Mouse (Mus musculus) embryonic facial prominence, embryonic 11.5 days (tissue): ENCODE measurements around the gene Plxna4. TPM values are rescaled to one million over a fixed set of nuclear protein-coding genes. Genes with fewer than 3 reads are reported as not detected.

ENCODE experiments used
- ATAC-seq: fragments of 200-750 bp; cut with Nextera tagmentation; replicated peaks from 2 replicates; pipeline ENCODE4 v1.8.0; 2017; ENCODE audit warnings: low read depth; ENCODE audit not compliant: insufficient number of reproducible peaks, low FRiP score, low TSS enrichment
- DNase-seq: peaks from one replicate; pipeline ENCODE4 v3.0.0-alpha.2; 2015; ENCODE audit warnings: low spot score
- H3K27ac ChIP-seq: fragments of 300-500 bp; sonication (generic); replicated peaks from 2 replicates; pipeline ENCODE4 v1.5.1; 2014; ENCODE audit warnings: mild to moderate bottlenecking, low read depth, low read length, control low read depth
- H3K27me3 ChIP-seq: fragments of 300-500 bp; sonication (generic); 2 replicates; pipeline ENCODE4 v1.6.1; 2014; ENCODE audit warnings: mild to moderate bottlenecking, low read length, moderate library complexity, mixed read lengths; ENCODE audit not compliant: control insufficient read depth, insufficient read depth
- H3K36me3 ChIP-seq: fragments of 300-500 bp; sonication (generic); replicated peaks from 2 replicates; pipeline ENCODE4 v1.6.1; 2014; ENCODE audit warnings: low read depth, mild to moderate bottlenecking, low read length, moderate library complexity, mixed read lengths; ENCODE audit not compliant: control insufficient read depth, insufficient read depth
- H3K4me1 ChIP-seq: fragments of 300-500 bp; sonication (generic); 2 replicates; pipeline ENCODE4 v1.6.1; 2014; ENCODE audit warnings: low read length, mixed read lengths; ENCODE audit not compliant: control insufficient read depth, insufficient read depth
- H3K4me2 ChIP-seq: fragments of 300-500 bp; sonication (generic); 2 replicates; pipeline ENCODE4 v1.6.1; 2014; ENCODE audit warnings: low read depth, mild to moderate bottlenecking, control low read depth, low read length, moderate library complexity
- H3K4me3 ChIP-seq: fragments of 300-500 bp; sonication (generic); 2 replicates; pipeline ENCODE4 v1.5.1; 2014; ENCODE audit warnings: low read depth, low read length, control low read depth
- H3K9ac ChIP-seq: fragments of 300-500 bp; sonication (generic); replicated peaks from 2 replicates; pipeline ENCODE4 v1.6.1; 2014; ENCODE audit warnings: mild to moderate bottlenecking, control low read depth, low read length
- H3K9me3 ChIP-seq: fragments of 300-500 bp; sonication (generic); replicated peaks from 2 replicates; pipeline ENCODE4 v1.6.1; 2016; ENCODE audit warnings: mild to moderate bottlenecking, low read length, inconsistent platforms, mixed read lengths; ENCODE audit not compliant: control insufficient read depth
- WGBS: fragments of 180-500 bp; shearing (Covaris S2); extraction: QIAGEN DNeasy Blood & Tissue Kit; methylation state at CpG from one replicate; pipeline ENCODE4 v1.1.7; 2014; 5-methylcytosine and 5-hydroxymethylcytosine counted together
- polyA plus RNA-seq: library from polyadenylated mRNA; unstranded; fragments of >200 nt; fragmentation: Nextera tagmentation; extraction: Ambion mirVana; gene quantifications from 2 replicates; pipeline ENCODE4 v1.2.1, GENCODE M21; 2014

The Plxna4 gene
- polyA plus RNA-seq, 1 experiment from 2014 or later = 3.2 TPM

DNA sequence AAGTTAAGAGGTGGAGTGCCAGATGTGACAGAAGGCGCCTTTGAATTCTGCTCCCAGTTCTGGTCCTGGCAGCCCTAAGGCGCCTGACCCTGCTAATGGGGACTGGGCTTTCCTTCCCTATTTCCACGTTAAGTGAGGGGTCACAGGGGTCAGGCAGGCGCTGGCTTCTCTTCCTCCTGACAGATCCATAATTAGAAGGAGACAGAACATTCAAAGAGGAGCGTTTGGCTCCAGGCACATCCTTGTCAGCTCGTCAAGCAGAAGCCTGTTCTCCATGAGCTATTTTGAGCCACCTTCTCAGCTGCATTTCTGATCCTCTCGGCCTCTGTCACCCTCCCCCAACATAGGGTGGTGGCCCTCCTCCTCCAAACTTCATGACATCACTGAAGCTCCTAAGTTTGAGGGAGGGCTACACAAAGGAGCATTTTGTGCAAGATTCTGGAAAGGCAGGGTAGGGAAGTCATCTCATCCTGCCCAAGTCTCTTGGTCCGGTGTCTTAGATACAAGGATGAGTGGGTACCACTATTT lies 249.5 kb downstream of the Plxna4 start:
- ATAC-seq = no peak
- Histone ChIP-seq H3K36me3 (no peaks in the 10 kb centered on the region), H3K9ac (no peak overlapping the region), H3K4me1 (no peaks in the 10 kb centered on the region), H3K27me3 (no peaks in the 10 kb centered on the region), H3K4me2 (no peak overlapping the region), H3K4me3 (no peak overlapping the region), H3K27ac (no peak overlapping the region), H3K9me3 (no peaks in the 10 kb centered on the region)
- WGBS = 17% methylated on average over 8 of the region's 8 CpGs
- no peak for DNase-seq

- Histone ChIP-seq H3K4me1 (no peaks in the 10 kb centered on the region), H3K4me2 (no peak overlapping the region), H3K4me3 (no peak overlapping the region), H3K9me3 (no peaks in the 10 kb centered on the region), H3K36me3 (no peaks in the 10 kb centered on the region), H3K27ac (no peak overlapping the region), H3K9ac (no peak overlapping the region), H3K27me3 (no peaks in the 10 kb centered on the region)
- DNase-seq = no peak
- no peak for ATAC-seq
Observed at GRCm38 (mm10) chr6:32331281-32331680, 256.7 kb downstream of the Plxna4 start.

- Histone ChIP-seq H3K9me3 (no peaks in the 10 kb centered on the region), H3K4me3 (no peak overlapping the region), H3K4me1 (no peaks in the 10 kb centered on the region), H3K27me3 (no peaks in the 10 kb centered on the region), H3K36me3 (no peaks in the 10 kb centered on the region), H3K27ac (no peak overlapping the region), H3K4me2 (no peak overlapping the region), H3K9ac (no peak overlapping the region)
- ATAC-seq = no peak
- DNase-seq = no peak
- 75% methylated on average over 9 of the region's 9 CpGs for WGBS
Observed at GRCm38 (mm10) chr6:32330034-32330795, 257.8 kb downstream of the Plxna4 start.

DNA sequence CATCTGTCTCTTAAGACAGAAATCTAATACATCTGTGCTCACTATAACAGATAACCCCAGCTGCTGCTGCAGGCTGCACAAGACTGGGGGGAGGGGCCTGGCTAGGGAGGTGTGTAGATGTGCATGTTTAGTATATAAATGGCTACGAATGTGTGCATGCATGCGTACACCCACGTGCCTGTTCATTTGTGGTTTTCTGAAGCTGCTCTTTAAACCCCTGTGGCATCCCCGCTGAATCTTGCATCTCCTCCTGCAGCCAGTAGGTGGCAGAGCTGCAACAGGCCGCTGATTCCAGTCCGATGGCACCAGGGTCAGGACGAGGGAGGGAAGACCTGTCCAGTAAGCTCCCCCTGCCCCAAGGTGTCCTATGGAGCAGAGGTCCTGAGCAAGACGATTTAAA lies 260.0 kb downstream of the Plxna4 start:
- Histone ChIP-seq H3K9me3 (no peaks in the 10 kb centered on the region), H3K9ac (no peak overlapping the region), H3K4me2 (no peak overlapping the region), H3K27me3 (no peaks in the 10 kb centered on the region), H3K27ac (no peak overlapping the region), H3K4me1 (no peaks in the 10 kb centered on the region), H3K36me3 (no peaks in the 10 kb centered on the region), H3K4me3 (no peak overlapping the region)
- peak; percentile 83 for DNase-seq
- ATAC-seq = peak; percentile 70; the same call in 1 of the 2 replicates
- WGBS = 4% methylated on average over 8 of the region's 8 CpGs

DNA sequence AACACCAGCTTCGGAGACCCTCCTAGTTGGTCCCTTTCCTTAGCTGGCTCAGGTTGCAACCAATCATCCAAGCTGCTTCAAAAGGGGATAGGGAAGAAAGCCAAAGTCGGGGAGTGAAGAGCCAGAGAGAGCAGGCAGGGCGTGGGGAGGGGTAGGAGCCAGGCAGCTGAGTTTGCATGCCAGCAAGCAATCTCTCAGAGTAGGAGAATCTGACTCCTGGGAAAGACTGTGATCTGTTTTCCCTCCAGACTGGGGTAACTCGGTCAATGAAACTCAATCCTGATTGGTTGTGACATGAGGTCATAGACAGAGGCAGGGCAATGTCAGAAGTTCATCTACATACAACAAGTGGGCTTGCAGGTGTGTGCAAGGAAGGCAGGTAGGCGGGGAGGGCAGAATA lies 260.8 kb downstream of the Plxna4 start:
- Histone ChIP-seq H3K4me2 (no peak overlapping the region), H3K36me3 (no peaks in the 10 kb centered on the region), H3K9me3 (no peaks in the 10 kb centered on the region), H3K4me3 (no peak overlapping the region), H3K27me3 (no peaks in the 10 kb centered on the region), H3K27ac (no peak overlapping the region; the same call in 1 of the 2 replicates), H3K4me1 (no peaks in the 10 kb centered on the region), H3K9ac (no peak overlapping the region)
- DNase-seq (peak; percentile 70), ATAC-seq (peak; percentile 67)
- 12% methylated on average over 5 of the region's 5 CpGs for WGBS

DNA sequence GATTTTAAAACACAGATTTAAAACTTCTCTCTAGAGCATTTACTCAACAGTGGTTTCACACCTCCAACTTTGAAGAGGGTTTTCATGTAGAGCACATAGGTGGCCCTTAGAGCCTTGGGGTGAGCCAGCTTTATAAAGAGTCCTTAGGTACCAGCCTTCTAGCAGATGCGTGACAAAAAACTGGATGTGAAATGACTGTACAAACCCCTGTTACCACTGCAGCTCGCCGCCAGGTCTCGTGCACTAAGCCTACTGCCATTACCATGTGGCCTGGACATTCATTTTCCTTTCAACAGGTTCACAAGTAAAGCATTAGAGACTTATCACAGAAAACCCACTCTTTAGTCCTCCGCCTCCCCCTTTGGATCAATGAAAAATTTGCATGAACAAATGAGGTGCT lies 261.6 kb downstream of the Plxna4 start:
- WGBS = 92% methylated on average over 5 of the region's 5 CpGs
- no peaks in the 10 kb centered on the region for H3K27me3 ChIP-seq
- no peak overlapping the region for H3K27ac ChIP-seq
- no peaks in the 10 kb centered on the region for H3K4me1 ChIP-seq
- ATAC-seq (no peak), DNase-seq (no peak)
- no peak overlapping the region for H3K4me3 ChIP-seq
- H3K9ac ChIP-seq = no peak overlapping the region
- H3K4me2 ChIP-seq = no peak overlapping the region
- H3K9me3 ChIP-seq = no peaks in the 10 kb centered on the region
- no peaks in the 10 kb centered on the region for H3K36me3 ChIP-seq

- Histone ChIP-seq H3K36me3 (no peaks in the 10 kb centered on the region), H3K4me1 (no peaks in the 10 kb centered on the region), H3K9me3 (no peaks in the 10 kb centered on the region), H3K4me2 (no peak overlapping the region), H3K9ac (no peak overlapping the region), H3K27ac (no peak overlapping the region), H3K4me3 (no peak overlapping the region), H3K27me3 (no peaks in the 10 kb centered on the region)
- 80% methylated on average over 7 of the region's 7 CpGs for WGBS
- ATAC-seq (no peak), DNase-seq (no peak)
Observed at GRCm38 (mm10) chr6:32325851-32326250, 262.1 kb downstream of the Plxna4 start.

GRCm38 (mm10) chr6:32321187-32321586 lies 266.8 kb downstream of the Plxna4 start:
- peak; percentile 25 for DNase-seq
- no peak overlapping the region for H3K4me3 ChIP-seq
- H3K27ac ChIP-seq = no peak overlapping the region
- H3K36me3 ChIP-seq = no peaks in the 10 kb centered on the region
- H3K9ac ChIP-seq = no peak overlapping the region
- no peaks in the 10 kb centered on the region for H3K4me1 ChIP-seq
- H3K9me3 ChIP-seq = no peaks in the 10 kb centered on the region
- no peaks in the 10 kb centered on the region for H3K27me3 ChIP-seq
- H3K4me2 ChIP-seq = no peak overlapping the region
- no peak for ATAC-seq
- WGBS = 22% methylated on average over 3 of the region's 3 CpGs
